Mouse (Mus musculus): Measurements from ENCODE around the gene Erbin.

GRCm38 (mm10) chr13:103803721-103804120, 116.6 kb downstream of the Erbin start:
- TF ChIP-seq POLR2A (IDR thresholded peaks at IDR 0.05; ENCODE audit: borderline replicate concordance, low read depth, low read length) (no peak), CTCF (IDR thresholded peaks at IDR 0.05; ENCODE audit: low read depth, low read length) (no peak)
